14 mouse cellular contexts compared by ENCODE assay signal in the genomic region with DNA sequence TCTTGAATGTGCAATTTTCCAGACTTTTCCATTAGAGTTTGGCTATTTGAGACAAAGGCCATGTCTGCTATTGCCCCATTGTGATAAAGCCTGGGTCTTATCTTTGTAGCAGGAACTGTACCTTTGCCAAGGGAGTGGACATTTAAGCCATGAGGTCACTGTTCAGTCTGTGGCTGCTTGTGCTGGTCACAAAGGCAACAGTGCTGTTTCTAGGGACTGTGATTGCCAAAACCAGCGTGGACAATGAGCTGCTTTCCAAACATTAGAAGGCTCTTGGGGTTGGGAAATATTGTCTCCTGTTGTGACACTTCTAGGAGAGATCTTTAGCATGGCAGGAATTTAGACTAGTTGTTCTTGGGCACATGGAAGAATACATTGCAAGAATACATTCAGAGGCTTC. TPM values are rescaled to one million over a fixed set of nuclear protein-coding genes. Genes with fewer than 3 reads are reported as not detected.
DNase-seq lines count a peak whose midpoint lies in the region; ATAC-seq and TF ChIP-seq lines count a peak whose summit lies in the region.
"Had no signal": no experiment of that assay in that cellular context is flagged by ENCODE, and none has a peak within 500 bp of the region (broad histone marks: within the 10 kb centered on the region; RNA-seq: fewer than 3 reads in every experiment).

No protein-coding gene starts in this region.

- H3K4me1 ChIP-seq in liver, postnatal 0 days (ENCODE audit: insufficient read depth): no peaks in the 10 kb centered on the region
- H3K4me1 ChIP-seq in neural tube, embryonic 15.5 days: peaks cover 9% of the 10 kb centered on the region
- H3K4me1 ChIP-seq: hindbrain, embryonic 12.5 days; liver, embryonic 15.5 days had no signal

- no peak overlapping the region for H3K4me2 ChIP-seq in liver, postnatal 0 days (ENCODE audit: low read depth, low read length)
- H3K4me2 ChIP-seq in neural tube, embryonic 15.5 days: no peak overlapping the region
- H3K4me2 ChIP-seq: hindbrain, embryonic 12.5 days; liver, embryonic 15.5 days had no signal

- TF ChIP-seq EP300 in liver, postnatal 0 days (IDR thresholded peaks at IDR 0.05; ENCODE audit: low read depth): no peak

- peak; percentile 23 for DNase-seq in adrenal gland, postnatal 14 days
- no peak for DNase-seq in adrenal gland, postnatal 10 days
- no peak for DNase-seq in liver, postnatal 0 days
- no peak for DNase-seq in liver
- peak; percentile 45 to 58 for DNase-seq in heart, postnatal 36 days
- no peak for DNase-seq in spleen, adult 18-20 months
- no peak for DNase-seq in thymus, adult 18-20 months
- DNase-seq: adrenal gland, adult 2 months; right cerebral cortex, postnatal 14 days had no signal

- no peaks in the 10 kb centered on the region for H3K36me3 ChIP-seq in liver, postnatal 0 days (replicated peaks; ENCODE audit: insufficient read depth, low read length)
- H3K36me3 ChIP-seq in neural tube, embryonic 15.5 days: no peaks in the 10 kb centered on the region
- H3K36me3 ChIP-seq: hindbrain, embryonic 12.5 days; liver, embryonic 15.5 days had no signal

- no peak overlapping the region for H3K9ac ChIP-seq in liver, postnatal 0 days (replicated peaks)
- no peak overlapping the region for H3K9ac ChIP-seq in neural tube, embryonic 15.5 days (replicated peaks)
- H3K9ac ChIP-seq: hindbrain, embryonic 12.5 days; liver, embryonic 15.5 days had no signal

- H3K9me3 ChIP-seq in liver, postnatal 0 days (ENCODE audit: low read length): no peaks in the 10 kb centered on the region
- no peaks in the 10 kb centered on the region for H3K9me3 ChIP-seq in neural tube, embryonic 15.5 days (replicated peaks)
- H3K9me3 ChIP-seq: hindbrain, embryonic 12.5 days; liver, embryonic 15.5 days had no signal

- intact Hi-C loops in heart, postnatal 36 days (cut with DNase I): loop anchor here (2.0 kb wide), 1 partner anchor 42 kb away; a partner anchor contains a TSS

- no peak for TF ChIP-seq CTCF in liver, postnatal 0 days (IDR thresholded peaks at IDR 0.05; ENCODE audit: low read depth)

- H3K27me3 ChIP-seq in liver, postnatal 0 days (ENCODE audit: insufficient read depth, low read length): no peaks in the 10 kb centered on the region
- H3K27me3 ChIP-seq in neural tube, embryonic 15.5 days (replicated peaks): no peaks in the 10 kb centered on the region
- H3K27me3 ChIP-seq: hindbrain, embryonic 12.5 days; liver, embryonic 15.5 days had no signal

- 43% methylated on average over 1 of the region's 1 CpGs for WGBS in liver, postnatal 0 days (ENCODE audit: insufficient replicate concordance)
- WGBS in neural tube, embryonic 15.5 days: 58% methylated on average over 1 of the region's 1 CpGs

- peak; percentile 48; the same call in 1 of the 2 replicates for ATAC-seq in liver, postnatal 0 days
- ATAC-seq in neural tube, embryonic 15.5 days (ENCODE audit: low FRiP score): no peak

- H3K27ac ChIP-seq in liver, postnatal 0 days (ENCODE audit: low read depth): no peak overlapping the region
- H3K27ac ChIP-seq in neural tube, embryonic 15.5 days (replicated peaks): no peak overlapping the region
- H3K27ac ChIP-seq: hindbrain, embryonic 12.5 days; kidney, postnatal 0 days; liver, embryonic 15.5 days had no signal

- no peak overlapping the region for H3K4me3 ChIP-seq in liver, postnatal 0 days (ENCODE audit: low read depth, low read length)
- no peak overlapping the region for H3K4me3 ChIP-seq in neural tube, embryonic 15.5 days (replicated peaks)
- H3K4me3 ChIP-seq: hindbrain, embryonic 12.5 days; liver, embryonic 15.5 days; myocyte had no signal

RNA-seq across cellular contexts. Expression of a gene that starts 42.5 kb away (rescaled TPM):
- total RNA-seq in adrenal gland, postnatal 14 days (2021): 4.1 and 9.3 TPM in 2 replicates
- total RNA-seq in adrenal gland, postnatal 10 days (2021): 10 to 100 TPM in 1 of 2 experiments, 1 to 10 TPM in 1; 7.2 to 14.4 TPM
- 0.07 and 0.11 TPM in 2 replicates for polyA plus RNA-seq in liver, postnatal 0 days (2015; fragmentation: Nextera tagmentation; extraction: Ambion mirVana)
- total RNA-seq in heart, postnatal 36 days (2021): 1 to 10 TPM; 3.1 to 3.7 TPM
- polyA plus RNA-seq in neural tube, embryonic 15.5 days (2015; fragmentation: Nextera tagmentation; extraction: Ambion mirVana): 10.6 and 11.8 TPM in 2 replicates

Comparison
In these comparisons a context has a peak if more than half of its experiments do, and no peak if none do; other contexts are left out.
1. DNase-seq: peak in adrenal gland, postnatal 14 days (single experiment) and heart, postnatal 36 days (2 of 2); none in adrenal gland, postnatal 10 days (single experiment), liver, postnatal 0 days (single experiment), liver (single experiment), spleen, adult 18-20 months (0 of 2) and thymus, adult 18-20 months (0 of 2).